ENCODE assay signal across 15 mouse cellular contexts in the genomic region with DNA sequence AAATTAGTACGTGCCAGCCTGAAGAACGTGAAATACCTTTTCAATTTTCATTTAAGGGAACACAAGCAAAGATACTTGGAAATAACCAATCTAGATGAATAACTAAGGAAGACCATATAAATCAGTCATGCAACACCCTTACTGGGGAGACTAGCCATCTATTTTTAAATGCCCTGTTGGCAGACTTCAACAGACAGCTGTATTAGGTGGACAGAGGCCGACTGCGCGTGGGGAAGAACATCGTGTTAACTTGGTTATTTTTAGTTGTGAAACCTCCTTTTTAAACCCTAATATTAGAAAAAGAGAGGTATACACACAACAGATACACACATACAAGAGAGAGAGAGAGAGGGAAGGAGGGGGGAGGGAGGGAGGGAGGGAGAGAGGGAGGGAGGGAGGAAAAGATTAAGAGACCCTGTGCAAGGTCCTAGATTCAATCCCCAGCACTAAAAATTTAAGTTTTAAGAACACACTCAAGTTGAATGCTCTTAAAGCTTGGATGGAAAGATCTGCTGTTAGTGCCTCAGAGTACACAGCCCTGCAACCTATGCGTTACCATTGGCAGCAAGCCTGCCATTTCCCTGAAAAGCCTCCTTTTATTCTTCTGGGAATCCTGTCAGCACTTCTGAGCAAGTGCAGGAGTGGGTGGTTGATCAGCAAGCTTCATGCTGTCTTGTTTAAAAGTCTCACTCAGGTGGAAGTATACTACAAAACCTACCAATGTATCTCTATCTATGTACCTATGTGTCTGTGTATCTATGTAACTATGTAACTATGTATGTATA. TPM values are rescaled to one million over a fixed set of nuclear protein-coding genes. Genes with fewer than 3 reads are reported as not detected.
DNase-seq lines count a peak whose midpoint lies in the region; ATAC-seq and TF ChIP-seq lines count a peak whose summit lies in the region.
"Had no signal": no experiment of that assay in that cellular context is flagged by ENCODE, and none has a peak within 500 bp of the region (broad histone marks: within the 10 kb centered on the region; RNA-seq: fewer than 3 reads in every experiment).

No protein-coding gene starts in this region.

- H3K4me1 ChIP-seq in heart, embryonic 13.5 days: peaks cover 13% of the 10 kb centered on the region
- H3K4me1 ChIP-seq in stomach, postnatal 0 days (replicated peaks; ENCODE audit: control insufficient read depth, insufficient read depth): no peaks in the 10 kb centered on the region
- H3K4me1 ChIP-seq: neural tube, embryonic 12.5 days had no signal

- H3K4me3 ChIP-seq in heart, embryonic 13.5 days: no peak overlapping the region
- no peak overlapping the region for H3K4me3 ChIP-seq in stomach, postnatal 0 days (ENCODE audit: low read depth, low read length)
- H3K4me3 ChIP-seq: neural tube, embryonic 12.5 days had no signal

- no peaks in the 10 kb centered on the region for H3K36me3 ChIP-seq in heart, embryonic 13.5 days
- H3K36me3 ChIP-seq in stomach, postnatal 0 days (ENCODE audit: control insufficient read depth, insufficient read depth, low read length): no peaks in the 10 kb centered on the region
- H3K36me3 ChIP-seq: neural tube, embryonic 12.5 days had no signal

- peak overlapping the region; percentile 51 for H3K27ac ChIP-seq in heart, embryonic 13.5 days (replicated peaks)
- H3K27ac ChIP-seq in stomach, postnatal 0 days (replicated peaks): no peak overlapping the region
- H3K27ac ChIP-seq: hindbrain, postnatal 0 days; neural tube, embryonic 12.5 days had no signal

- no peaks in the 10 kb centered on the region for H3K9me3 ChIP-seq in heart, embryonic 13.5 days
- no peaks in the 10 kb centered on the region for H3K9me3 ChIP-seq in stomach, postnatal 0 days (ENCODE audit: control insufficient read depth, low read length)
- H3K9me3 ChIP-seq: neural tube, embryonic 12.5 days had no signal

- 58% methylated on average over 7 of the region's 7 CpGs for WGBS in heart, embryonic 13.5 days
- WGBS in stomach, postnatal 0 days: 68% methylated on average over 7 of the region's 7 CpGs

- peak overlapping the region; percentile 5; the same call in 1 of the 2 replicates for H3K9ac ChIP-seq in heart, embryonic 13.5 days
- no peak overlapping the region for H3K9ac ChIP-seq in stomach, postnatal 0 days (ENCODE audit: low read length)
- H3K9ac ChIP-seq: lung, embryonic 14.5 days; neural tube, embryonic 12.5 days had no signal

- TF ChIP-seq CTCF in stomach, postnatal 0 days (IDR thresholded peaks at IDR 0.05; ENCODE audit: low read depth): no peak

- H3K27me3 ChIP-seq in heart, embryonic 13.5 days (replicated peaks): no peaks in the 10 kb centered on the region
- no peaks in the 10 kb centered on the region for H3K27me3 ChIP-seq in stomach, postnatal 0 days (ENCODE audit: control insufficient read depth, insufficient read depth, low read length)
- H3K27me3 ChIP-seq: neural tube, embryonic 12.5 days had no signal

- TF ChIP-seq EP300 in stomach, postnatal 0 days (optimal IDR thresholded peaks at IDR 0.05): no peak

- no peak for DNase-seq in frontal cortex, postnatal 10 days (ENCODE audit: low spot score in 2 of 2)
- DNase-seq in left cerebral cortex, postnatal 25 days (ENCODE audit: low spot score in 2 of 2): peak; percentile 19 to 57
- DNase-seq in left cerebral cortex, adult 8-10 months (ENCODE audit: low spot score in 2 of 2): no peak
- no peak for DNase-seq in stomach, postnatal 0 days (ENCODE audit: low spot score)
- DNase-seq in kidney, postnatal 14 days: no peak
- DNase-seq in spleen, postnatal 14 days (ENCODE audit: low spot score in 2 of 2): no peak
- DNase-seq: adrenal gland, postnatal 14 days; cerebellum, adult 8-10 months; lung, embryonic 14.5 days; right cerebral cortex, postnatal 4 days had no signal

- intact Hi-C loops in left cerebral cortex, postnatal 25 days (cut with DNase I): no loop called here

- ATAC-seq in frontal cortex, adult (ENCODE audit: low TSS enrichment): peak; percentile 66
- ATAC-seq in heart, embryonic 13.5 days (ENCODE audit: extremely low read depth, insufficient number of reproducible peaks, low FRiP score, low TSS enrichment): no peak
- peak; percentile 34; the same call in 1 of the 2 replicates for ATAC-seq in stomach, postnatal 0 days (ENCODE audit: low FRiP score, low TSS enrichment)
- ATAC-seq: forebrain, embryonic 14.5 days; hindbrain, postnatal 0 days had no signal

- H3K4me2 ChIP-seq in heart, embryonic 13.5 days: peak overlapping the region; percentile 30; the same call in 1 of the 2 replicates
- no peak overlapping the region for H3K4me2 ChIP-seq in stomach, postnatal 0 days (replicated peaks; ENCODE audit: low read depth)
- H3K4me2 ChIP-seq: lung, embryonic 14.5 days; neural tube, embryonic 12.5 days had no signal

RNA-seq across cellular contexts. Expression of gene Agl, which starts 24.8 kb away (rescaled TPM):
- 10 to 100 TPM; 23.7 to 24.6 TPM for total RNA-seq in left cerebral cortex, postnatal 25 days (2021)
- 10 to 100 TPM; 25.7 to 28.7 (median 28.7) TPM for total RNA-seq in left cerebral cortex, adult 8-10 months (2022)
- 43.3 and 44.3 TPM in 2 replicates for polyA plus RNA-seq in heart, embryonic 13.5 days (2015; fragmentation: Nextera tagmentation; extraction: Ambion mirVana)
- 8.9 and 9.1 TPM in 2 replicates for polyA plus RNA-seq in stomach, postnatal 0 days (2015; fragmentation: Nextera tagmentation; extraction: Ambion mirVana)

RNA-seq across cellular contexts. Expression of gene Frrs1, which starts 26.5 kb away (rescaled TPM):
- 1 to 10 TPM in 1 of 2 experiments, under 1 TPM in 1; 0.78 to 1.8 TPM for total RNA-seq in left cerebral cortex, postnatal 25 days (2021)
- total RNA-seq in left cerebral cortex, adult 8-10 months (2022): 1 to 10 TPM in 3 of 4 experiments, under 1 TPM in 1; 0.48 to 3.6 (median 1.5) TPM
- 17.1 and 18.1 TPM in 2 replicates for polyA plus RNA-seq in heart, embryonic 13.5 days (2015; fragmentation: Nextera tagmentation; extraction: Ambion mirVana)
- polyA plus RNA-seq in stomach, postnatal 0 days (2015; fragmentation: Nextera tagmentation; extraction: Ambion mirVana): 22.3 and 24.1 TPM in 2 replicates

Comparison
In these comparisons a context has a peak if more than half of its experiments do, and no peak if none do; other contexts are left out.
1. DNase-seq: peak in left cerebral cortex, postnatal 25 days (2 of 2); none in frontal cortex, postnatal 10 days (0 of 2), left cerebral cortex, adult 8-10 months (0 of 2), stomach, postnatal 0 days (single experiment), kidney, postnatal 14 days (single experiment) and spleen, postnatal 14 days (0 of 2).